Mouse (Mus musculus): Measurements from ENCODE around the gene Gbp9. TPM values are rescaled to one million over a fixed set of nuclear protein-coding genes. Genes with fewer than 3 reads are reported as not detected.
"Not testable (repeated sequence)": the region's sequence is repeated elsewhere in the genome, so short reads cannot be mapped to it uniquely, and the experiment has no call there.

The Gbp9 gene
- total and polyA plus RNA-seq, 3 experiments: 5.6 to 9.4 (median 7.4) TPM

DNA sequence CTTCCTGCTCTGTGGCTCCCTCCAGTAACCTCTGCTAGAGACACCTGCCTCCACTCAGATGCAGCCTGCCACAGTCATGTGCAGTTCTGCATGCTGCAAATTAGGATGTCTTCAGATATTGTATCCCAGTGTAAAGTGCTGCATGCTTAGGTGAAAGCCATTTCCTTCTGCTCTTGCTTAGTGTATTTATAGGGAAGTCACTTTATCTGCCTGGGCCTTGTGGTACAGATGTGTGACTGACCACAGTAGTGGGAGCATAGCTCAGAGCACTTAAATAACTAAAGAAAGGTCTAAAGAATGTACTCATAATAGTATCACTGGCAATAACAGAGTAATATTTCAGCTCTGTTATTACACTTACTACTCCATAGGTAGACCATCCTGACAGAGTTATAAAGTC lies 57.4 kb downstream of the Gbp9 start:
- no peak for TF ChIP-seq POLR2A (IDR thresholded peaks at IDR 0.05; ENCODE audit: insufficient read depth, low read depth, low read length)
- TF ChIP-seq CTCF (IDR thresholded peaks at IDR 0.05): no peak
- no peak for TF ChIP-seq EP300 (IDR thresholded peaks at IDR 0.05; ENCODE audit: insufficient read depth, low read depth, low read length)
- Histone ChIP-seq H3K9ac (ENCODE audit: low read depth, low read length) (no peak overlapping the region), H3K27ac (no peak overlapping the region), H3K27me3 (ENCODE audit: control insufficient read depth, insufficient read depth, low read length) (no peaks in the 10 kb centered on the region), H3K4me1 (ENCODE audit: control insufficient read depth, insufficient read depth, low read length) (no peaks in the 10 kb centered on the region), H3K36me3 (ENCODE audit: control insufficient read depth, insufficient read depth, low read length) (no peaks in the 10 kb centered on the region), H3K79me2 (replicated peaks; ENCODE audit: control insufficient read depth, insufficient read depth, low read length) (no peaks in the 10 kb centered on the region), H3K4me3 (no peak overlapping the region)
- intact Hi-C loops (cut with DNase I): no loop called here
- DNase-seq: no peak

- intact Hi-C loops (cut with DNase I); DNase-seq; H3K79me2 ChIP-seq (replicated peaks; ENCODE audit: control insufficient read depth, insufficient read depth, low read length): not testable (repeated sequence)
Measured at GRCm38 (mm10) chr5:105068356-105068755, 71.0 kb downstream of the Gbp9 start.

DNA sequence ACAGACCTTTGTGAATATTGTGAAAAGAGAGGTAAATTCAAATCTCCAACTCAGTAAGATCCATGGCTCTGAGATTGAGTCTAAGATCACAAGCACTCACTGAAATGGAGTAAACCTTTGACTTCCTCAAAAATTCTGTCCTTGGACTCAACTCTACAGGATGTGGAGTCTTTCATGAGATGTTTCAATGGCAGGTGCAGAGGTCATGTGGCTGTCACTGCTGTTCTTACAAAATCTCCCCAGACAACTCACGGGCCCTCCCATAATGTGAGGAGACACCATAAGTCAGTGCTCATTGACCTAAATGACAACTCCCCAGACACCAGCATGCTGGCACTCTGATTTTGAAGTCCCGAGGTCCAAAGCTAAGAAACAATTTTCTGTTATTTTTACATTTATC lies 74.9 kb downstream of the Gbp9 start:
- H3K36me3 ChIP-seq (ENCODE audit: control insufficient read depth, insufficient read depth, low read length); DNase-seq; H3K9ac ChIP-seq (ENCODE audit: low read depth, low read length); H3K79me2 ChIP-seq (replicated peaks; ENCODE audit: control insufficient read depth, insufficient read depth, low read length); H3K27me3 ChIP-seq (ENCODE audit: control insufficient read depth, insufficient read depth, low read length); H3K27ac ChIP-seq; H3K4me1 ChIP-seq (ENCODE audit: control insufficient read depth, insufficient read depth, low read length); H3K4me3 ChIP-seq; intact Hi-C loops (cut with DNase I): not testable (repeated sequence)
- 68% methylated on average over 2 of the region's 2 CpGs for WGBS

More at GRCm38 (mm10) chr5:105068356-105068755, 71.0 kb downstream of the Gbp9 start:
- not testable (repeated sequence) for H3K27ac ChIP-seq; H3K4me1 ChIP-seq (ENCODE audit: control insufficient read depth, insufficient read depth, low read length); H3K36me3 ChIP-seq (ENCODE audit: control insufficient read depth, insufficient read depth, low read length); H3K4me3 ChIP-seq; H3K9ac ChIP-seq (ENCODE audit: low read depth, low read length); H3K27me3 ChIP-seq (ENCODE audit: control insufficient read depth, insufficient read depth, low read length)

DNA sequence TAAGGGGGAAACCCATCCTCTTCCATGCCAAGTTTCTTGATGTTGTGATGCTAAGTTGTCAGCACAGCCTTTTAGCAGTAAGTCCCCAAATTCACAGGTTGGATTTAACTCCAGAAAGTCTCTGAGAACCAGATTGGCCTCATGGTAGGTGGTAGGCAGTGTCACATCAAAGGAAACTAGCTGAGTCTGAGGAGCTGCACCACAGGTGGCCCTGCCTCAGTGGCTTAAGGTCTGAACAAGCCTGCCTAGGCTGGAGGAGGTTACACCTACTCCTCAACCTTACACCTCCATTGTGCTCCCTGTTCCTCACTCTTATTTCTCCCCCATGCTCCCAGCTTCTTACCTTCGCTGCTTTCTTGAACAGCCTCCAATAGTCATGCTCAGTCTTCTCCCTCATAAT lies 76.0 kb downstream of the Gbp9 start:
- TF ChIP-seq EP300 (IDR thresholded peaks at IDR 0.05; ENCODE audit: insufficient read depth, low read depth, low read length) (no peak), CTCF (IDR thresholded peaks at IDR 0.05) (no peak), POLR2A (IDR thresholded peaks at IDR 0.05; ENCODE audit: insufficient read depth, low read depth, low read length) (no peak)
- Histone ChIP-seq H3K9ac (ENCODE audit: low read depth, low read length) (no peak overlapping the region), H3K36me3 (ENCODE audit: control insufficient read depth, insufficient read depth, low read length) (no peaks in the 10 kb centered on the region), H3K4me1 (ENCODE audit: control insufficient read depth, insufficient read depth, low read length) (peaks cover 1% of the 10 kb centered on the region; the same call in 1 of the 2 replicates), H3K27ac (no peak overlapping the region), H3K79me2 (replicated peaks; ENCODE audit: control insufficient read depth, insufficient read depth, low read length) (no peaks in the 10 kb centered on the region), H3K27me3 (ENCODE audit: control insufficient read depth, insufficient read depth, low read length) (no peaks in the 10 kb centered on the region), H3K4me3 (no peak overlapping the region)
- no peak for DNase-seq
- 75% methylated on average over 1 of the region's 1 CpGs for WGBS
- intact Hi-C loops (cut with DNase I): no loop called here

DNA sequence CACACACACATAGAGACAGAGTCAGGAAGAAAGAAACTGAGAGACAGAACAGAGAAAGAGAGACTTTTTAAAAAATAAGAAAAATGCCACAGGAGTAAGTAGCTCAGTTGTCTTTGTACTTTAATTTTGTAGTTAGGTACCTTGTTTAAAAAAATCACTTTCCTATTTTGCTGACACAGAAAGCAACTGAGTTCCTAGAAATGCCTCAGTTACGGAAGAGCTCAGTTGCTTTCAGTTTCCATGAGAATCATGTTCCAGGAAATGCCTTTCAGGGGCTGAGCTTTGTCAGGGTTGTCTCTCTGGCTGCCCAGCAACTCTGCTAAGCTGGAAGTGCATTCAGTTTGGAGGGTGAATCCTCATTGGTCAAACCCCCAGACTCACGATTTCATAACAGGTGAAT lies 76.9 kb downstream of the Gbp9 start:
- H3K9ac ChIP-seq (ENCODE audit: low read depth, low read length); H3K4me3 ChIP-seq; H3K4me1 ChIP-seq (ENCODE audit: control insufficient read depth, insufficient read depth, low read length); H3K79me2 ChIP-seq (replicated peaks; ENCODE audit: control insufficient read depth, insufficient read depth, low read length); H3K27ac ChIP-seq; H3K27me3 ChIP-seq (ENCODE audit: control insufficient read depth, insufficient read depth, low read length); H3K36me3 ChIP-seq (ENCODE audit: control insufficient read depth, insufficient read depth, low read length); intact Hi-C loops (cut with DNase I); DNase-seq: not testable (repeated sequence)
- 32% methylated on average over 2 of the region's 2 CpGs for whole genome bisulfite sequencing

DNA sequence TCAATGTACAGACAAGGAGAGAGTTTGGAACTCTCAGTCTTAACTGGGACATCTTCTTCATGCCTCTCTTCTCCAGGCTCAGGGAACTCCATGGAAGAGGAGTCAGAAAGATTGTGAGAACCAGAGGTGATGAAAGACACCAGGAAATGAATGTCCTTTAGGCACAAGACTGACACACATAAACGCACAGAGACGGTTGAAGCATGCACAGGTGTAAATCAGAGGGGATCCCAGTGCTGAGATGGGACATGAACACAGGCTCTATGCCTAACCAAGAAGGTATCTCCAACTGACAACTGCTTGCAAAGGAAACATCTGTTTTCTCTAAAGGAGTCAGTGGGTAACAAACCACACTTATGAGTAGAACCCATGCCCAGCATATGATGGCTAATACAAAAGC lies 79.1 kb downstream of the Gbp9 start:
- 96% methylated on average over 2 of the region's 2 CpGs for WGBS
- intact Hi-C loops (cut with DNase I): no loop called here
- H3K79me2 ChIP-seq (replicated peaks; ENCODE audit: control insufficient read depth, insufficient read depth, low read length): no peaks in the 10 kb centered on the region

DNA sequence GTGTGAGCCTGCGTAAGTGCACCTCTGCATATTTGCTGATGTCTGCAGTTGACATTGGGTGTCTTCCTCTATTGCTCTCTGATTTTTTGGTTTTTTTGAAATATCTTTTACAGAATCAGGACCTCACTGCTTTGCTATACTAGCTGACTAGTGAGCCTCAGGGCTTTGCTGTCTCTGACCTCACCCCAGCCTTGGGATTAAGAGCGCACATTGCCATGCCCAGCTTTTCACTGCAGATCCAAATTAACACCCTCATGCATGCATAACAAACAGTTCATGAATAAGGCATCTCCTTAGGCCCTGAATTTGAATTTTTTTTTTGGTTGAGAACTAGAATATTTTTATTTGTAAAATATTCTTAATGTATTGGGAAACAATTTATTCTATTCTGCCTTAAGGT lies 84.1 kb downstream of the Gbp9 start:
- TF ChIP-seq POLR2A (IDR thresholded peaks at IDR 0.05; ENCODE audit: insufficient read depth, low read depth, low read length): no peak
- no peak for TF ChIP-seq CTCF (IDR thresholded peaks at IDR 0.05)
- Histone ChIP-seq H3K9ac (ENCODE audit: low read depth, low read length) (no peak overlapping the region), H3K36me3 (ENCODE audit: control insufficient read depth, insufficient read depth, low read length) (no peaks in the 10 kb centered on the region), H3K4me1 (ENCODE audit: control insufficient read depth, insufficient read depth, low read length) (no peaks in the 10 kb centered on the region), H3K27me3 (ENCODE audit: control insufficient read depth, insufficient read depth, low read length) (no peaks in the 10 kb centered on the region), H3K27ac (no peak overlapping the region), H3K4me3 (no peak overlapping the region), H3K79me2 (replicated peaks; ENCODE audit: control insufficient read depth, insufficient read depth, low read length) (no peaks in the 10 kb centered on the region)
- DNase-seq: no peak
- WGBS: 98% methylated on average over 2 of the region's 2 CpGs
- intact Hi-C loops (cut with DNase I): loop anchor here (10.0 kb wide), 1 partner anchor 70 kb away; the partner anchor contains the start of gene Abcg3

More for the DNA sequence above, 79.1 kb downstream of the Gbp9 start:
- TF ChIP-seq POLR2A (IDR thresholded peaks at IDR 0.05; ENCODE audit: insufficient read depth, low read depth, low read length) (no peak), EP300 (IDR thresholded peaks at IDR 0.05; ENCODE audit: insufficient read depth, low read depth, low read length) (no peak), CTCF (IDR thresholded peaks at IDR 0.05) (no peak)
- DNase-seq: no peak
- Histone ChIP-seq H3K9ac (ENCODE audit: low read depth, low read length) (no peak overlapping the region), H3K4me1 (ENCODE audit: control insufficient read depth, insufficient read depth, low read length) (peaks cover 1% of the 10 kb centered on the region; the same call in 1 of the 2 replicates), H3K36me3 (ENCODE audit: control insufficient read depth, insufficient read depth, low read length) (no peaks in the 10 kb centered on the region), H3K4me3 (no peak overlapping the region), H3K27me3 (ENCODE audit: control insufficient read depth, insufficient read depth, low read length) (no peaks in the 10 kb centered on the region), H3K27ac (no peak overlapping the region)

DNA sequence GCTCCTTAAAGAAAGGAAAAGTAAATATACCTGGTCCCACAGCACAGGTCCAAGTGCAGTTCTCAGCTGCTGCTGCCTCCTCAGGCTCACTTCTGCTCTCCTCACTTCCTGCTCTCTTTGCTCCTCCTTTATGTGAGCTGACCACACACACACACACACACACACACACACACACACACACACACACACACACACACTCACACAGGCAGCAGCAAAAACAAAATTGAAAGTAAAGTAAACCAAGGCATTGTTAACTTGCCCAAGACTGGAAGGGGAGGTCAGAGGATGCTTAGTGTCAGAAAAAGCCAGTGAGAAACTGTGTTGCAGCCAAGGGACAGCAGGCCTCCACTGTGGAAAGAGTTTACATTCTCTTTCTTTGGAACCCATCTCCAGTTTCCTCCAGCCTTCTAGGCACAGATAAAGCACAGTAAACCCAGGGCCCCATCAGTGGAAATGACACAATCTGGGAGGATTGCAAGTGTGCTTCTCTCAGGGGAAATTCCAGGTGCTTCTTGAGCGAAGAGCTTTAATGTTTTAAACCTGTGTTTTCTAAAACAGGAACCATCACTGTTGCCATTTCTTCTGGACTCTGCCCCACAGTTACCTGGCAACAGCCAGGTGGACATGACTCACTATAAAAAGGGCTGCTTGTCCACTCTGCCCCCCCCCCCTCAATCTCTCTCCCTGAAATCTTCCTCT lies 85.7 kb downstream of the Gbp9 start:
- not testable (repeated sequence) for H3K4me3 ChIP-seq; H3K36me3 ChIP-seq (ENCODE audit: control insufficient read depth, insufficient read depth, low read length); H3K27me3 ChIP-seq (ENCODE audit: control insufficient read depth, insufficient read depth, low read length); H3K4me1 ChIP-seq (ENCODE audit: control insufficient read depth, insufficient read depth, low read length); H3K79me2 ChIP-seq (replicated peaks; ENCODE audit: control insufficient read depth, insufficient read depth, low read length); H3K27ac ChIP-seq; DNase-seq; H3K9ac ChIP-seq (ENCODE audit: low read depth, low read length)
- intact Hi-C loops (cut with DNase I): loop anchor here (10.0 kb wide), 1 partner anchor 69 kb away; the partner anchor contains the start of gene Abcg3
- WGBS: 61% methylated on average over 1 of the region's 1 CpGs

All from heart, adult 2 months (tissue).